Mouse (Mus musculus) frontal cortex, postnatal 14 days (tissue): Measurements from ENCODE around the gene Pgls.

Source experiments
- DNase-seq, 2 experiments: peaks; one replicate each; pipeline ENCODE4 v3.0.0; 2022; ENCODE audit warnings: low spot score in 2 of 2

Pgls gene

GRCm38 (mm10) chr8:71569366-71570290 is 22.3 kb upstream of the Pgls start:
- peak; percentile 86 to 92 for DNase-seq

- peak; percentile 96 for DNase-seq
These were observed 21.6 kb upstream of the Pgls start for GRCm38 (mm10) chr8:71570291-71570954.

- DNase-seq = no peak
These were observed 19.9 kb upstream of the Pgls start for GRCm38 (mm10) chr8:71572077-71572476.

GRCm38 (mm10) chr8:71572847-71573633 is 18.9 kb upstream of the Pgls start:
- DNase-seq = peak; percentile 68 to 86

GRCm38 (mm10) chr8:71574426-71574825 is 17.6 kb upstream of the Pgls start:
- no peak for DNase-seq

GRCm38 (mm10) chr8:71575020-71575419 is 17.0 kb upstream of the Pgls start:
- no peak for DNase-seq

- DNase-seq = no peak
These were observed 14.1 kb upstream of the Pgls start for GRCm38 (mm10) chr8:71577856-71578387.

- DNase-seq = no peak
These were observed 13.0 kb upstream of the Pgls start for GRCm38 (mm10) chr8:71579009-71579408.

- peak in 1 of 2 experiments; percentile 7 for DNase-seq
These were observed 12.5 kb upstream of the Pgls start for GRCm38 (mm10) chr8:71579476-71579875.

- peak in 1 of 2 experiments; percentile 8 for DNase-seq
These were observed 11.8 kb upstream of the Pgls start for GRCm38 (mm10) chr8:71580201-71580600.

GRCm38 (mm10) chr8:71586891-71587290 is 5.1 kb upstream of the Pgls start:
- DNase-seq = no peak

- no peak for DNase-seq
These were observed 3.2 kb upstream of the Pgls start for GRCm38 (mm10) chr8:71588762-71589161.

GRCm38 (mm10) chr8:71591017-71591416 is 959 bp upstream of the Pgls start:
- DNase-seq = no peak

- DNase-seq = peak; percentile 81 to 84
These were observed 596 bp downstream of the Pgls start for GRCm38 (mm10) chr8:71592374-71593170.

- DNase-seq = no peak
These were observed 1.8 kb downstream of the Pgls start for GRCm38 (mm10) chr8:71593556-71594323.

- no peak for DNase-seq
These were observed 2.3 kb downstream of the Pgls start for GRCm38 (mm10) chr8:71594324-71594722.

GRCm38 (mm10) chr8:71595862-71596261 is 3.9 kb downstream of the Pgls start:
- DNase-seq = peak; percentile 74 to 83

- no peak for DNase-seq
These were observed 4.4 kb downstream of the Pgls start for GRCm38 (mm10) chr8:71596384-71596783.

- DNase-seq = no peak
These were observed 4.8 kb downstream of the Pgls start for GRCm38 (mm10) chr8:71596798-71597197.

GRCm38 (mm10) chr8:71597451-71597850 is 5.5 kb downstream of the Pgls start, which contains the start of gene Fam129c:
Gene Fam129c (plus strand): TSS chr8:71597648.
- DNase-seq = no peak
